Mouse (Mus musculus): ENCODE results near the gene Dzip1. TPM values are rescaled to one million over a fixed set of nuclear protein-coding genes. Genes with fewer than 3 reads are reported as not detected.

Dzip1 gene
- total and polyA plus RNA-seq, 3 experiments = 0.16 to 0.83 (median 0.51) TPM

DNA sequence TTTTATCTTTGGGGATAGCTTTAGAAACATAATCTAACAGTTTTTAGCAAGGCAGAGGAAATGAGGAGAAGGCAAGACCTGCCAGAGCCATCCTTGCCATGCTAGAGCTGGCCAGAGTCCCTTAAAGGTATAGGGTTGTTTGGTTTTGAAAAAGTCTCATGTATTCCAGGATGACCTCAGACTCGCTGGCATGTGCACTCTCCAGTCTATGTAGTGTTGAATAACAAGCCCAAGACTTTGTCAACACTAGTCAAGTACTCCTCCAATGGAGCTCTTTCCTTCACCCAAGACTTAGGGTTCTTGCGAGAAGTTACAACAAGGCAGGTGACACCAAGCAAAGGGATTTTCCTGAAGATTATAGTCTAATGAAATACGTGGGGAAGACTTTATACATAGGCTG lies 3.3 kb upstream of the Dzip1 start:
- TF ChIP-seq NELFE (IDR thresholded peaks at IDR 0.05; ENCODE audit: low read depth, low read length) = no peak

GRCm38 (mm10) chr14:118922667-118923184 lies 2.5 kb downstream of the Dzip1 start:
- in situ Hi-C loops (cut with MboI; ENCODE audit: low pct_ligation_motif_present, low pct_unique_long_range_greater_than_20kb, low sequenced_read_pairs) (no loop called here), dilution Hi-C loops (cut with MboI; ENCODE audit: extremely low pct_ligation_motif_present, extremely low pct_unique_long_range_greater_than_20kb, low sequenced_read_pairs) (no loop called here)
- Histone ChIP-seq H3K36me3 (replicated peaks in 1 of 2; ENCODE audit: control insufficient read depth in 1 of 2, insufficient read depth in 1 of 2, low read length in 1 of 2) (no peaks in the 10 kb centered on the region), H3K9ac (ENCODE audit: insufficient read depth, low read depth) (no peak overlapping the region), H3K4me2 (ENCODE audit: insufficient read depth, low read depth, poor library complexity, severe bottlenecking) (no peak overlapping the region), H3K9me3 (replicated peaks; ENCODE audit: low read length) (no peaks in the 10 kb centered on the region), H3K27me3 (replicated peaks) (no peaks in the 10 kb centered on the region), H3K79me2 (replicated peaks; ENCODE audit: control insufficient read depth, extremely low read depth, insufficient read depth, poor library complexity, severe bottlenecking) (no peaks in the 10 kb centered on the region), H3K4me1 (ENCODE audit: control insufficient read depth in 1 of 2, insufficient read depth in 2 of 2) (peaks cover 0 to 3% of the 10 kb centered on the region in 2 experiments; a peak in 1 of 4 replicates), H3K4me3 (replicated peaks in 1 of 3; ENCODE audit: low read depth in 2 of 3, low read length in 2 of 3, poor library complexity in 1 of 3) (no peak overlapping the region), H3K27ac (ENCODE audit: insufficient read depth, low read depth) (no peak overlapping the region)
- no peak for TF ChIP-seq NELFE (IDR thresholded peaks at IDR 0.05; ENCODE audit: low read depth, low read length)
- TF ChIP-seq CTCF (conservative IDR thresholded peaks at IDR 0.05 in 1 of 2, IDR thresholded peaks at IDR 0.05 in 1 of 2; ENCODE audit: low read depth in 2 of 2, low read length in 2 of 2) = no peak
- no peak for TF ChIP-seq MYC (IDR thresholded peaks at IDR 0.05; ENCODE audit: low read depth, low read length)
- TF ChIP-seq IRF4 (IDR thresholded peaks at IDR 0.05; ENCODE audit: low read depth, low read length) = no peak
- no peak for TF ChIP-seq SMC3 (IDR thresholded peaks at IDR 0.05; ENCODE audit: low read depth, low read length)
- no peak for TF ChIP-seq ZMIZ1 (IDR thresholded peaks at IDR 0.05; ENCODE audit: low read depth, low read length)
- DNase-seq (ENCODE audit: extremely low read depth) = no peak

More for the DNA sequence above, 3.3 kb upstream of the Dzip1 start:
- H3K4me2 ChIP-seq (ENCODE audit: insufficient read depth, low read depth, poor library complexity, severe bottlenecking) = no peak overlapping the region
- in situ Hi-C loops (cut with MboI; ENCODE audit: low pct_ligation_motif_present, low pct_unique_long_range_greater_than_20kb, low sequenced_read_pairs) (no loop called here), dilution Hi-C loops (cut with MboI; ENCODE audit: extremely low pct_ligation_motif_present, extremely low pct_unique_long_range_greater_than_20kb, low sequenced_read_pairs) (no loop called here)
- no peak for DNase-seq (ENCODE audit: extremely low read depth)
- no peaks in the 10 kb centered on the region for H3K36me3 ChIP-seq (replicated peaks in 1 of 2; ENCODE audit: control insufficient read depth in 1 of 2, insufficient read depth in 1 of 2, low read length in 1 of 2)
- H3K9ac ChIP-seq (ENCODE audit: insufficient read depth, low read depth) = no peak overlapping the region
- H3K4me3 ChIP-seq (replicated peaks in 1 of 3; ENCODE audit: low read depth in 2 of 3, low read length in 2 of 3, poor library complexity in 1 of 3) = no peak overlapping the region
- H3K27ac ChIP-seq (ENCODE audit: insufficient read depth, low read depth) = no peak overlapping the region
- no peaks in the 10 kb centered on the region for H3K27me3 ChIP-seq (replicated peaks)
- H3K4me1 ChIP-seq (ENCODE audit: control insufficient read depth in 1 of 2, insufficient read depth in 2 of 2) = peaks cover 13 to 18% of the 10 kb centered on the region in 2 experiments
- no peaks in the 10 kb centered on the region for H3K9me3 ChIP-seq (replicated peaks; ENCODE audit: low read length)
- no peaks in the 10 kb centered on the region for H3K79me2 ChIP-seq (replicated peaks; ENCODE audit: control insufficient read depth, extremely low read depth, insufficient read depth, poor library complexity, severe bottlenecking)

GRCm38 (mm10) chr14:118922251-118922650 lies 3.0 kb downstream of the Dzip1 start:
- TF ChIP-seq HCFC1 (IDR thresholded peaks at IDR 0.05; ENCODE audit: low read depth, low read length) (no peak), NRF1 (IDR thresholded peaks at IDR 0.05; ENCODE audit: low read depth, low read length) (no peak), CTCF (conservative IDR thresholded peaks at IDR 0.05 in 1 of 2, IDR thresholded peaks at IDR 0.05 in 1 of 2; ENCODE audit: low read depth in 2 of 2, low read length in 2 of 2) (no peak), ZNF384 (IDR thresholded peaks at IDR 0.05; ENCODE audit: low read depth, low read length) (no peak), SIN3A (IDR thresholded peaks at IDR 0.05; ENCODE audit: low read length) (no peak), NELFE (IDR thresholded peaks at IDR 0.05; ENCODE audit: low read depth, low read length) (no peak), USF2 (conservative IDR thresholded peaks at IDR 0.05; ENCODE audit: low read depth, low read length) (no peak), ZKSCAN1 (IDR thresholded peaks at IDR 0.05; ENCODE audit: borderline replicate concordance, low read depth, low read length) (no peak), KAT2A (IDR thresholded peaks at IDR 0.05; ENCODE audit: insufficient replicate concordance, low read length) (no peak), MYC (IDR thresholded peaks at IDR 0.05; ENCODE audit: low read depth, low read length) (no peak), ZMIZ1 (IDR thresholded peaks at IDR 0.05; ENCODE audit: low read depth, low read length) (no peak), MAFK (IDR thresholded peaks at IDR 0.05; ENCODE audit: insufficient replicate concordance, low read length) (no peak), MEF2A (IDR thresholded peaks at IDR 0.05; ENCODE audit: borderline replicate concordance, low read depth, low read length) (no peak), RAD21 (IDR thresholded peaks at IDR 0.05; ENCODE audit: low read depth, low read length) (no peak), MXI1 (IDR thresholded peaks at IDR 0.05; ENCODE audit: low read depth, low read length) (no peak), ETS1 (conservative IDR thresholded peaks at IDR 0.05; ENCODE audit: low read depth, low read length) (no peak), PAX5 (IDR thresholded peaks at IDR 0.05; ENCODE audit: low read length) (no peak), EP300 (IDR thresholded peaks at IDR 0.05; ENCODE audit: low read length) (no peak), ZC3H11A (IDR thresholded peaks at IDR 0.05; ENCODE audit: low read depth, low read length) (no peak), RCOR1 (conservative IDR thresholded peaks at IDR 0.05; ENCODE audit: low read depth, low read length) (no peak)
- Histone ChIP-seq H3K4me3 (replicated peaks in 1 of 3; ENCODE audit: low read depth in 2 of 3, low read length in 2 of 3, poor library complexity in 1 of 3) (no peak overlapping the region), H3K27ac (ENCODE audit: insufficient read depth, low read depth) (no peak overlapping the region), H3K27me3 (replicated peaks) (no peaks in the 10 kb centered on the region), H3K9me3 (replicated peaks; ENCODE audit: low read length) (no peaks in the 10 kb centered on the region), H3K4me2 (ENCODE audit: insufficient read depth, low read depth, poor library complexity, severe bottlenecking) (no peak overlapping the region), H3K79me2 (replicated peaks; ENCODE audit: control insufficient read depth, extremely low read depth, insufficient read depth, poor library complexity, severe bottlenecking) (no peaks in the 10 kb centered on the region), H3K36me3 (replicated peaks in 1 of 2; ENCODE audit: control insufficient read depth in 1 of 2, insufficient read depth in 1 of 2, low read length in 1 of 2) (no peaks in the 10 kb centered on the region), H3K4me1 (ENCODE audit: control insufficient read depth in 1 of 2, insufficient read depth in 2 of 2) (peaks cover 0 to 3% of the 10 kb centered on the region in 2 experiments; a peak in 1 of 4 replicates), H3K9ac (ENCODE audit: insufficient read depth, low read depth) (no peak overlapping the region)
- in situ Hi-C loops (cut with MboI; ENCODE audit: low pct_ligation_motif_present, low pct_unique_long_range_greater_than_20kb, low sequenced_read_pairs) = no loop called here
- dilution Hi-C loops (cut with MboI; ENCODE audit: extremely low pct_ligation_motif_present, extremely low pct_unique_long_range_greater_than_20kb, low sequenced_read_pairs) = no loop called here
- no peak for DNase-seq (ENCODE audit: extremely low read depth)

All from CH12.LX (cell line).